Mouse (Mus musculus) heart, embryonic 15.5 days (tissue): Measurements from ENCODE around the gene Dact1. TPM values are rescaled to one million over a fixed set of nuclear protein-coding genes. Genes with fewer than 3 reads are reported as not detected.
A peak's percentile ranks its signal among the peaks of the same experiment; 100 is the strongest.

Experiments used
- ATAC-seq: fragments of 200-750 bp; cut with Nextera tagmentation; replicated peaks from 2 replicates; pipeline ENCODE4 v1.8.0; 2017; ENCODE audit warnings: low read depth, moderate TSS enrichment; ENCODE audit not compliant: insufficient number of reproducible peaks, insufficient read depth, low FRiP score
- H3K27ac ChIP-seq: fragments of 300-500 bp; sonication (generic); 2 replicates; pipeline ENCODE4 v1.5.1; 2015; ENCODE audit warnings: mild to moderate bottlenecking, inconsistent platforms
- H3K27me3 ChIP-seq: fragments of 300-500 bp; sonication (generic); 2 replicates; pipeline ENCODE4 v1.6.1; 2015; ENCODE audit warnings: inconsistent platforms
- H3K36me3 ChIP-seq: fragments of 300-500 bp; sonication (generic); 2 replicates; pipeline ENCODE4 v1.6.1; 2015; ENCODE audit warnings: mild to moderate bottlenecking, inconsistent platforms
- H3K4me1 ChIP-seq: fragments of 300-500 bp; sonication (generic); replicated peaks from 2 replicates; pipeline ENCODE4 v1.6.1; 2015; ENCODE audit warnings: inconsistent platforms
- H3K4me2 ChIP-seq: fragments of 300-500 bp; sonication (generic); 2 replicates; pipeline ENCODE4 v1.6.1; 2015; ENCODE audit warnings: inconsistent platforms, mild to moderate bottlenecking, moderate library complexity
- H3K4me3 ChIP-seq: fragments of 300-500 bp; sonication (generic); 2 replicates; pipeline ENCODE4 v1.5.1; 2015; ENCODE audit warnings: mild to moderate bottlenecking, inconsistent platforms
- H3K9ac ChIP-seq: fragments of 300-500 bp; sonication (generic); 2 replicates; pipeline ENCODE4 v1.6.1; 2015; ENCODE audit warnings: mild to moderate bottlenecking, inconsistent platforms
- H3K9me3 ChIP-seq: fragments of 300-500 bp; sonication (generic); replicated peaks from 2 replicates; pipeline ENCODE4 v1.6.1; 2016; ENCODE audit warnings: inconsistent platforms
- WGBS: fragments of 180-500 bp; shearing (Covaris S2); methylation state at CpG from one replicate; pipeline ENCODE4 v1.1.7; 2015; ENCODE audit warnings: mixed read lengths; 5-methylcytosine and 5-hydroxymethylcytosine counted together
- polyA plus RNA-seq: library from polyadenylated mRNA; unstranded; fragments of >200 nt; fragmentation: Nextera tagmentation; extraction: Ambion mirVana; gene quantifications from 2 replicates; pipeline ENCODE4 v1.2.1, GENCODE M21; 2015

The Dact1 gene
- polyA plus RNA-seq, 1 experiment from 2014 or later, result 8.6 TPM

- Histone ChIP-seq H3K27ac (no peak overlapping the region), H3K4me1 (peaks cover 47% of the 10 kb centered on the region), H3K9ac (no peak overlapping the region), H3K27me3 (no peaks in the 10 kb centered on the region), H3K9me3 (no peaks in the 10 kb centered on the region), H3K4me2 (no peak overlapping the region), H3K36me3 (no peaks in the 10 kb centered on the region), H3K4me3 (no peak overlapping the region)
- 48% methylated on average over 6 of the region's 6 CpGs for WGBS
- ATAC-seq, result no peak
These were observed 28.3 kb downstream of the Dact1 start for GRCm38 (mm10) chr12:71337896-71338463.

- no peak overlapping the region for H3K4me2 ChIP-seq
- peaks cover 38% of the 10 kb centered on the region for H3K4me1 ChIP-seq
- WGBS, result 42% methylated on average over 16 of the region's 16 CpGs
- no peaks in the 10 kb centered on the region for H3K36me3 ChIP-seq
- no peaks in the 10 kb centered on the region for H3K9me3 ChIP-seq
- no peak for ATAC-seq
- H3K9ac ChIP-seq, result no peak overlapping the region
- no peak overlapping the region for H3K4me3 ChIP-seq
- no peaks in the 10 kb centered on the region for H3K27me3 ChIP-seq
- no peak overlapping the region for H3K27ac ChIP-seq
These were observed 29.6 kb downstream of the Dact1 start for GRCm38 (mm10) chr12:71339142-71339848.

- Histone ChIP-seq H3K27me3 (no peaks in the 10 kb centered on the region), H3K36me3 (no peaks in the 10 kb centered on the region), H3K4me2 (peak overlapping the region; percentile 53), H3K9me3 (no peaks in the 10 kb centered on the region), H3K27ac (no peak overlapping the region), H3K4me1 (peaks cover 27% of the 10 kb centered on the region), H3K9ac (no peak overlapping the region), H3K4me3 (0 out of 2 replicates have a peak overlapping the region, but pooled peaks have one; percentile 19)
- 35% methylated on average over 13 of the region's 13 CpGs for WGBS
- ATAC-seq, result no peak
These were observed 32.7 kb downstream of the Dact1 start for GRCm38 (mm10) chr12:71342397-71342796.

GRCm38 (mm10) chr12:71345471-71345870, 35.8 kb downstream of the Dact1 start:
- no peak overlapping the region for H3K4me3 ChIP-seq
- no peaks in the 10 kb centered on the region for H3K36me3 ChIP-seq
- 0 out of 2 replicates have a peak overlapping the region, but pooled peaks have one; percentile 27 for H3K27ac ChIP-seq
- H3K4me2 ChIP-seq, result no peak overlapping the region
- WGBS, result 54% methylated on average over 7 of the region's 7 CpGs
- no peaks in the 10 kb centered on the region for H3K9me3 ChIP-seq
- H3K4me1 ChIP-seq, result peaks cover 10% of the 10 kb centered on the region; the same call in 1 of the 2 replicates
- ATAC-seq, result no peak
- no peak overlapping the region for H3K9ac ChIP-seq
- H3K27me3 ChIP-seq, result no peaks in the 10 kb centered on the region

- Histone ChIP-seq H3K27me3 (no peaks in the 10 kb centered on the region), H3K4me3 (no peak overlapping the region), H3K27ac (0 out of 2 replicates have a peak overlapping the region, but pooled peaks have one; percentile 26), H3K9me3 (no peaks in the 10 kb centered on the region), H3K4me2 (0 out of 2 replicates have a peak overlapping the region, but pooled peaks have one; percentile 0), H3K4me1 (peaks cover 10% of the 10 kb centered on the region; the same call in 1 of the 2 replicates), H3K36me3 (no peaks in the 10 kb centered on the region), H3K9ac (no peak overlapping the region)
- no peak for ATAC-seq
- WGBS, result 41% methylated on average over 5 of the region's 5 CpGs
These were observed 36.4 kb downstream of the Dact1 start for GRCm38 (mm10) chr12:71346071-71346470.

GRCm38 (mm10) chr12:71348401-71348896, 38.8 kb downstream of the Dact1 start:
- no peak overlapping the region for H3K4me2 ChIP-seq

GRCm38 (mm10) chr12:71350077-71350476, 40.4 kb downstream of the Dact1 start:
- Histone ChIP-seq H3K27ac (no peak overlapping the region), H3K27me3 (no peaks in the 10 kb centered on the region), H3K36me3 (no peaks in the 10 kb centered on the region), H3K9ac (no peak overlapping the region), H3K4me1 (peaks cover 7% of the 10 kb centered on the region; the same call in 1 of the 2 replicates), H3K4me3 (no peak overlapping the region), H3K9me3 (no peaks in the 10 kb centered on the region), H3K4me2 (no peak overlapping the region)
- WGBS, result 79% methylated on average over 2 of the region's 2 CpGs
- ATAC-seq, result no peak

More at GRCm38 (mm10) chr12:71348401-71348896, 38.8 kb downstream of the Dact1 start:
- H3K27me3 ChIP-seq, result no peaks in the 10 kb centered on the region
- no peak overlapping the region for H3K9ac ChIP-seq
- peaks cover 7% of the 10 kb centered on the region; the same call in 1 of the 2 replicates for H3K4me1 ChIP-seq
- 66% methylated on average over 8 of the region's 8 CpGs for WGBS
- H3K27ac ChIP-seq, result no peak overlapping the region
- no peak overlapping the region for H3K4me3 ChIP-seq
- no peak for ATAC-seq
- H3K9me3 ChIP-seq, result no peaks in the 10 kb centered on the region
- H3K36me3 ChIP-seq, result no peaks in the 10 kb centered on the region

GRCm38 (mm10) chr12:71354656-71355055, 45.0 kb downstream of the Dact1 start:
- Histone ChIP-seq H3K4me2 (no peak overlapping the region), H3K4me1 (no peaks in the 10 kb centered on the region), H3K36me3 (no peaks in the 10 kb centered on the region), H3K27ac (no peak overlapping the region), H3K9ac (no peak overlapping the region), H3K9me3 (no peaks in the 10 kb centered on the region), H3K27me3 (no peaks in the 10 kb centered on the region), H3K4me3 (no peak overlapping the region)
- no peak for ATAC-seq
- WGBS, result 64% methylated on average over 10 of the region's 10 CpGs

- 0 out of 2 replicates have a peak, but pooled peaks cover 2% of the 10 kb centered on the region for H3K4me1 ChIP-seq
- H3K9me3 ChIP-seq, result no peaks in the 10 kb centered on the region
- no peaks in the 10 kb centered on the region for H3K36me3 ChIP-seq
- H3K27ac ChIP-seq, result no peak overlapping the region
- no peak overlapping the region for H3K4me3 ChIP-seq
- WGBS, result 77% methylated on average over 3 of the region's 3 CpGs
- no peak overlapping the region for H3K9ac ChIP-seq
- H3K4me2 ChIP-seq, result no peak overlapping the region
- H3K27me3 ChIP-seq, result no peaks in the 10 kb centered on the region
- no peak for ATAC-seq
These were observed 45.4 kb downstream of the Dact1 start for GRCm38 (mm10) chr12:71355092-71355491.

GRCm38 (mm10) chr12:71361616-71362015, 51.9 kb downstream of the Dact1 start:
- H3K36me3 ChIP-seq, result no peaks in the 10 kb centered on the region
- H3K9me3 ChIP-seq, result no peaks in the 10 kb centered on the region
- H3K27me3 ChIP-seq, result no peaks in the 10 kb centered on the region
- 83% methylated on average over 7 of the region's 7 CpGs for WGBS
- H3K4me3 ChIP-seq, result no peak overlapping the region
- H3K4me1 ChIP-seq, result 0 out of 2 replicates have a peak, but pooled peaks cover 11% of the 10 kb centered on the region
- no peak for ATAC-seq
- H3K9ac ChIP-seq, result no peak overlapping the region
- no peak overlapping the region for H3K4me2 ChIP-seq
- no peak overlapping the region for H3K27ac ChIP-seq

GRCm38 (mm10) chr12:71362425-71362824, 52.7 kb downstream of the Dact1 start:
- Histone ChIP-seq H3K27me3 (no peaks in the 10 kb centered on the region), H3K4me1 (0 out of 2 replicates have a peak, but pooled peaks cover 11% of the 10 kb centered on the region), H3K9ac (no peak overlapping the region), H3K9me3 (no peaks in the 10 kb centered on the region), H3K27ac (no peak overlapping the region), H3K36me3 (no peaks in the 10 kb centered on the region), H3K4me2 (no peak overlapping the region), H3K4me3 (no peak overlapping the region)
- no peak for ATAC-seq
- WGBS, result 90% methylated on average over 8 of the region's 8 CpGs
